Mouse (Mus musculus) c-Kit-negative CD71-positive TER-119-positive erythroid progenitor cells, embryonic 14.5 days (primary cell): ENCODE measurements around the gene Wnk4.

ENCODE experiments used
- DNase-seq: peaks from one replicate; pipeline ENCODE4 v3.0.0-alpha.2; 2013; ENCODE audit warnings: low read depth, low spot score

Gene Wnk4

DNA sequence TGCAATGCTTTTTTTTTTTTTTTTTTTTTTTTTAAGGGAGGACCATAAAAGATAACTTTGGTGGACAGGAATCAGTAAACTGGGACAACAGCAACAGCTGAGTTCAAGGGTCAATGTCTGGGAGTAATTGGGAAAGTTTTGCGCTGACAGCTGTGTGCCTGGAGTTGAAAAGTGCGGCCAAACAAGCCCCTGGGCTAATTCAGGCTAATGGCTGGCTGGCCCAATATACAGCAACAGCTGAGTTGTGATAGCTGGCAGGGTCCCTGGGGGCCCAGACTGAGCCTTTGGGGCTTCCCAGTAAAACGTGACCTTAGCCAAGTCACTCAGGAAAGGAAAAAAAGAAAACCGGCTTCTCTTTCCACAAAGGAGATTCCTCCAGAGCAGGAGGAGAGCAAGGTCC, 15.3 kb upstream of the Wnk4 start:
- no peak for DNase-seq

DNA sequence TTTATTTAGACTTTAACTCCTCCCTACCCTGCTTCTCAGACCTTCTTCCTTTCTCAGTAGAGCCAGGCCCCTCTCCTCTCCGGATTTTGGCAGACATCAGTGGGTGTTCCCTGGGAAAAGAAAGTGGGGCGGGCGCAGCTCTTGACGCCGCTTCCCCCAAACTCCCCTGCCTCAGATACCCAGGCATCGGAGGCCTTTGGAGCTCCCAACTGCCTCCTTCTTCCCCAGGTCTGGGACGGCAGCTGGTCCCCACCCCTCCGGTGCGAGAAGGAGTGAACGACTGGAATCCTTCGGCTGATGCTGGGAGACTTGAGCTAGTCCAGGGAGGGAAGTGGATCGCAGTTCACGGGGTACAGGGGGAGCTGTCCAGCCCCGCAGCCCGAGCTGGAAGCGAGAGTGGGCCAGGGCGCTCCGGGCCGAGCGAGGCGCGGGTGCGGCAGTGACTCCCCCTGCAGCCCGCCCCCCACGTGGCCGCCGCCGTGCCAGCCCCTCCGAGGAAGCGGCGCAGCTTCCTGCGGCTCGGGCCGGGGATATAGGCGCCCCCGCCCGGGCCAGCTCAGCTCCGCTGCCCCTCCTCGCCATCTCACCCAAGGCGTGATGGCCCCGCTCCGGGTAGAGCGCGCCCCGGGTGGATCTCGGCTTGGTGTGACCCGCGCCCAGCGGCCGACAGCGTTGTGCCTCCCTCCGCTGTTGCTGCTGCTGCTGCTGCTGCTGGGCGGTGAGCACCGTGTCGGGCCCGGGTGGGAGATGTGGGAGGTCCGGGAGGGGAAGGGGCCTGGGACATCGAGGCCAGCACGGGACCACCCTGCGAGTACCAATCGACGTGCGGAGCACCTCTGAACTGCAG, 14.3 kb upstream of the Wnk4 start, which contains the start of gene Ramp2:
Ramp2 (plus strand) TSS at position 174 of the 847 bp plus-strand sequence.
- no peak for DNase-seq

DNA sequence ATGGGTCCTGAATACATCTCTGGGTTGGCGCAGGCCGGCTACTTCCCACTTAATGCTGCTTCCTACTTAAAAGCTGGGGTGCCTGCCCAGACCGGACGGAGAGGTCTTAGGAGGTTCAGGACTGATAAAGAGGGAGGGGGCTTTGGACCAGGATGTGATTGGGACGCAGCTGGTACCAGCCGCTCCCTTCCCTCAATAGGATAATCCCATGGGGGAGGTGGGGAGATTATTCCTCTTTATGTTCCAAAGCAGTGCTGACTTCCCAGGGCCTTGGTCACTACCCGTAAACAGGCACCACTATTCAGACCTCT, 13.7 kb upstream of the Wnk4 start:
- no peak for DNase-seq

DNA sequence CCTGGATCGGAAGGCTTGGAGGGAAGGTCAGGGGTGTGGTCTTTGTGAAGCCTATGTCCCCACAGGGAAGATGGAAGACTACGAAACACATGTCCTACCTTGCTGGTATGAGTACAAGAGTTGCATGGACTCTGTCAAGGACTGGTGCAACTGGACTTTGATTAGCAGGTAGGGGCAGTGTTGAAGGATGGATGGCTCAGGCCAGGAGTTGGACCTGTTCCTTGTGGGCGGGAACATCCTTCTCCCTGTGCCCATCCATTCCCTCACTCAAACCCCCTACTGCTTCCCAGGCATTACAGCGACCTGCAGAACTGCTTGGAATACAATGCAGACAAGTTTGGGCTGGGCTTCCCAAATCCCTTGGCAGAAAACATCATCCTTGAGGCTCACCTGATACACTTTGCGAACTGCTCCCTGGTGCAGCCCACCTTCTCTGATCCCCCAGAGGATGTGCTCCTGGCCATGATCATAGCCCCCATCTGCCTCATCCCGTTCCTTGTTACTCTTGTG, 12.8 kb upstream of the Wnk4 start:
- DNase-seq = no peak

DNA sequence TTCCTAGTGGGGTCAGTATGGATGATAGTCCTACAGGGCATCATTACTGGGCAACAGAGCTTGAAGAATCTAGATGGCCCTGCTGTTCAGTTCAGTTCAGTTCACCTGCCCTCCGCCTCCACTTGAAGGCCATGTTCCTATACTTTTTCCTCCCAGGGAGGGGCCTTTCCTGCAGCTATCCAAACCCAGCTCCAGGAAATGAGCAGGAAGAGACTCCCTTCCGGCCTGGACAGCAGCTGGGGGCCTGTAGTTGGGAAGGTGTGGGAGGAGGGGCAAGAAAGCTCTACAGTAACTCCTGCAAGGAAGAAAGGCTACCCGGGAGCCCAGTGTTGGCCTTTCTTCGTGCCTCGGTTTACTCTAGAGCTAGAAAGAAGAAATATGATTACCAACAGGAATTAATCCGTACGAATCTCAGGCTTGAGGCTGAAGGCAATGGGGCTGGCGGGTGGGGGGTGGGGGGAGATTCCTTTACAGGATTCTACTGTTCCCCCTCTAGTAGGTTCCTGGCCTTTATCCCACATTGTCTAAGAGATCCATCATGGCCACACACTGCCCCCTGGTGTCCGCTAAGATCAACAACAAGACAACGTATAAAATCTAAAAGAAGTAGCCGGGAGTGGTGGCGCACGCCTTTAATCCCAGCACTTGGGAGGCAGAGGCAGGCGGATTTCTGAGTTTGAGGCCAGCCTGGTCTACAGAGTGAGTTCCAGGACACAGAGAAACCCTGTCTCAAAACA, 11.9 kb upstream of the Wnk4 start:
- peak; percentile 64 for DNase-seq

DNA sequence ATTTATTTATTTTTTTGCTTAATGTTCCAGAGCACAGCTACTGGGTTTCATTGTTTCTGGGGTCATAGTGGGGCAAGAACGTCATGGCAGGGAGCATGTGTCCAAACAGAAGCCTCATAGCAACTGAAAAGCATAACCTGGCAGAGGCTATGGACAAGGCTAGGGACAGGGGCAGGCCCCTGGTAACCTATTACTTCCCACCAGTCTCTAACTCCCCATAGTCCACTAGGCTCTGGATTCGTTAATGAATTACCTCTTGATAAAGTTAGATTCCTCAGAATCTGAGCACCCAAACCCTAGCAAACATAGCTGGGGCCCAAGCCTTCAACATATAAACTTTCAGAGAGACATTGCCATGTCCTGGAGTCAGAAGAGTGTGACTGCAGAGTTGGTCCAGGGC, 9.3 kb upstream of the Wnk4 start:
- no peak for DNase-seq

DNA sequence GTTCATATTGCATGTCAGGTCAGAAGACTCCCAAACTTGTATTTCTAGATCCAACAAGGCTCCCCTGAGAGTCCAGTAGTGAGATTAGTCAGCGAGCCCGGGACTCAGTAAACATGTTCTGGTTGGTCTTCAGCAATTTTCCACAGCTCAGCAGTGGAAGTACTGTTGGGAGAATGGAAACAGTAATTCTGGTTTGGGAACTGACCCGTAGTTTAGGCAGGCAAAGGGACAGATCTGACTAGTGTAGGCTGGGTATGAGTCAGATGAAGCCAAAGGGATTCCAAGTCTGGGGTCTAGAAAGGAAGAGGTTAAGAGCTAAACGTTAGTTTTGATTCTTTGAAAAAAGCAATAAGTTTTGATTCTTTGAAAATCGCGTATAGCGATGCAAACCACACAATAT, 7.4 kb upstream of the Wnk4 start:
- peak; percentile 44 for DNase-seq

DNA sequence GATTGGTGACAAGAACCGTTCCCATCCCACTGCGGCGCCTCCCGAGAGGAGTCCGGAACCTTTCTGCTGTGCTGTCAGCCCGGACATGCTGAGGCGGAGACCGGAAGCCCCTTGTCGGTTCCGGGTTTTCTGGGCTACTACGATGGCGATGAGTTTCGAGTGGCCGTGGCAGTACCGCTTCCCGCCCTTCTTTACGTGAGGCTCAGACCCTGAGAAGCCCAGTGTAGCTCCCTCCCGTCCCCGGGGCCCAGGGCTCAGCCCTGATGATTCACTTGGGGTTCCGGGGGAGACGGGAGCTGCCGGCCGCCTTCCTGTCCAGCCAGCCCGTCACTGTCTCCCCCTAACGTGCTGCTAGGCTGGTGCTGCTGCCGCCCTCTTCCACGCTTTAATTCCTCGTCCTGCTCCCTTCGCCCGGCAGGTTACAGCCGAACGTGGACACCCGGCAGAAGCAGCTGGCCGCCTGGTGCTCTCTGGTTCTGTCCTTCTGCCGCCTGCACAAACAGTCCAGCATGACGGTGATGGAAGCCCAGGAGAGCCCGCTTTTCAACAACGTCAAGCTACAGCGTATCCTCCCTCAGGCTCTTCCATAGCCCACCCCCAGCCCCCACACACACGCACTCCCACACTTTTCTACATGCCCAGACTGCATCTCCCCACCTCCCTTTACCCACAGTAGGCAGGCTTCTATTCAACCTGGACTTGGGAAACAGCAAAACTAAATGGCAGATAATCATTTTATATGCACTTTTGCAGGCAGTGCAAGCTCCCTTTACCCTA, 6.6 kb upstream of the Wnk4 start, which contains the start of gene Vps25:
Vps25 (plus strand) TSS at position 95 of the 777 bp plus-strand sequence.
- DNase-seq = peak; percentile 77

DNA sequence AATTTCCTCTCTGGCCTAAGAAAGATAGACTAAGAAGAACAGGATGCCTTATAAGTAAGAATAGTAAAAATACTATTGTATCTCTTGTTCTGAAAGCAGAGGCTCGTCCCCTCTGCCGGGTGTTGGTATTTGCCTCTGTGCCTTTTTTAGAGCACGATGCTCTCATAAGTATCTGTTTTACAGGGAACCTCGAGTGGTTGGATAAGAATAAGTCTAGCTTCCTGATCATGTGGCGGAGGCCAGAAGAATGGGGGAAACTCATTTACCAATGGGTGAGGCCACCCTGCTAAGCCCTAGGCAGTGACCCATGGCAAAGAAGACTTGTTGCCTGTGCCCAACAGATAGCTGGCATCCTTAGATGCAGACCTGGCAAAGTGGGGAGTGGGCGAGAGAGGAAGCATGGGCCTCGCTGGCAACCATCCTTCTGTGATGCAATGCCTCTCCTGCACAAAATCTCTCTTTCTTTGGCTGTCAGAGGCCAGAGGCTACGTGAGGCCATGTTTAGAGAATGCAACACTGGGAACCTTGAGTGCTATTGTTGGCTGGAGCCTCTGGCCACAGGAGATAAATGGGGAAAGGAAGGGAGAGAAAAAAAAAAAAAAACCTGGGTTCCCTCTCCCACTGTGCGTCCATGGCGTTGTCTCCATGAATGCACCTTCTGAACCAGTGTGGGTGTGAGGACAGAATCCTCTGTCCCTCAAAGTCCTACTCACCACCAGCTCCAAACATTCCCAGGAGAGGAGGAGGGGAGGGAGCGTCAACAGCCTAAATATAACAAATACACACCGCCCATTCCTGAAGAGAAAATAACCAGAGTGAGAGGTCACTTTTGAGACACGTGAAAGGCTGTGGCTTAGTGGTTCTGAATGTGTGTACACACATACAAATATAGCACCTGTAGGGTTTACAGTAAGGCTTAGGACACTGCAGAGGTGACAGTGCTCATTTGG, 4.3 kb upstream of the Wnk4 start:
- DNase-seq = no peak

DNA sequence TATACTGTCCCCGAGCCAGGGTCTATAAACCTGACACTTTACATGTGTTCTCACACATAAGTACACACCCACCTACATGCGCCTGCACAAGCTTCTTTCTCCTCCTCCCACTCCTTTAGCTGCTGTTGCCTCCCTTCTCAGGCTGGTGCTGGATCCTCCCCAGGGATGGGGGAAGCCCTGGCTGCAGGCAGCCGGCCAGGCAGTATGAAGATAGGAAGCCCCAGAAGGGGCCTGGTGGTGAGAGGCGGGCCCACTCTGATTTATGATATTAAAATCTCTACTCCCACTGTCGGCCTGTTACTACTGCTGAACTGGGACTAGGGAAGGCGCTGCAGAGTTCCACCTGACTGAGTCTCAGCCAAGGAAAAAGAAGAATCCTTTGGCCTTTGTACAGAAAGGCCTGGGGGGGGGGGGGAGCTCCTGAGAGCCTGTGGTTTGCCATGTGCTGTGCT, 1.1 kb upstream of the Wnk4 start:
- no peak for DNase-seq

DNA sequence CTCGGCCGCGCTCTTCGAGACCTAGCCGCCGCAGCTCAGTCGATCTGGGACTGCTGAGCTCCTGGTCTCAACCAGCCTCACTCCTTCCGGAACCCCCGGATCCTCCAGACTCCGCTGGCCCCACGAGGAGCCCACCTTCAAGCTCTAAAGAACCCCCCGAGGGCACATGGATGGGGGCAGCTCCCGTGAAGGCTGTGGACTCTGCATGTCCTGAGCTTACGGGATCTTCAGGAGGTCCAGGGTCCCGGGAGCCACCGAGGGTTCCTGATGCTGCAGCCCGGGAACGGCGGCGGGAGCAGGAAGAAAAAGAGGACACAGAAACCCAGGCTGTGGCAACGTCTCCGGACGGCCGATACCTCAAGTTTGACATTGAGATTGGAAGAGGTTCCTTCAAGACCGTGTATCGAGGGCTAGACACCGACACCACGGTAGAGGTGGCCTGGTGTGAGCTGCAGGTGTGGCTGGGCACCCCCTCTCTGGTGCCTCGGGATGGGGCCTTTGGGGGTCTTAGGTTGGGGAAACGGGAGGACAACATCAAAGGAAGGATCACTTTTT, 536 bp downstream of the Wnk4 start:
- no peak for DNase-seq

DNA sequence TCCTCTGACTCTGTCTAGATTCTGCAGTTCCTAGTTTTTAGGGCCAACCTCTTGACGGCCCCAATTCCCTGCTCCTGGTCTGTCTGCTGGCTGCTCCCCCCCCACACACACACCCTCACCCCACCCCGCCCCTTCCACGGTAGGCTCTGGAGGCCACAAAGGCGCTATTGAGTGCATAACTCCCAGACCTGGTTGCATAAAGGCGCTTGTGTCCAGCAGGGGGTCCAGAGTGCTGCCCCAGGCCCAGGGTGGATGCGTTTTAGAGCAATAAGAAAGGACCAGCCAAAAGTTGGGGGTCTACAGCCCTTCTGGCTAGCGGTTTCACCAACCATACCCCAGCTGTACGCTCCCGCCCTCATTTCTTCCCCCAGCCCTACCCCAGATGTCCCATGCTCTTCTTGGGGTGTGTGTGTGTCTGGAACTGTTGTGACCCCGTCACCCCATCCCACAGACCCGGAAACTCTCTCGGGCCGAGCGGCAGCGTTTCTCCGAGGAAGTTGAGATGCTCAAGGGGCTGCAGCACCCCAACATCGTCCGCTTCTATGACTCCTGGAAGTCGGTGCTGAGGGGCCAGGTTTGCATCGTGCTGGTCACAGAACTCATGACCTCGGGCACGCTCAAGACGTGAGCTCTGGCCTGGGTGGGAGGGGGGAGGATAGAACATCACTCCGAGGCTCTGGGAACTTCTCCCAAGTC, 2.1 kb downstream of the Wnk4 start:
- DNase-seq = no peak

DNA sequence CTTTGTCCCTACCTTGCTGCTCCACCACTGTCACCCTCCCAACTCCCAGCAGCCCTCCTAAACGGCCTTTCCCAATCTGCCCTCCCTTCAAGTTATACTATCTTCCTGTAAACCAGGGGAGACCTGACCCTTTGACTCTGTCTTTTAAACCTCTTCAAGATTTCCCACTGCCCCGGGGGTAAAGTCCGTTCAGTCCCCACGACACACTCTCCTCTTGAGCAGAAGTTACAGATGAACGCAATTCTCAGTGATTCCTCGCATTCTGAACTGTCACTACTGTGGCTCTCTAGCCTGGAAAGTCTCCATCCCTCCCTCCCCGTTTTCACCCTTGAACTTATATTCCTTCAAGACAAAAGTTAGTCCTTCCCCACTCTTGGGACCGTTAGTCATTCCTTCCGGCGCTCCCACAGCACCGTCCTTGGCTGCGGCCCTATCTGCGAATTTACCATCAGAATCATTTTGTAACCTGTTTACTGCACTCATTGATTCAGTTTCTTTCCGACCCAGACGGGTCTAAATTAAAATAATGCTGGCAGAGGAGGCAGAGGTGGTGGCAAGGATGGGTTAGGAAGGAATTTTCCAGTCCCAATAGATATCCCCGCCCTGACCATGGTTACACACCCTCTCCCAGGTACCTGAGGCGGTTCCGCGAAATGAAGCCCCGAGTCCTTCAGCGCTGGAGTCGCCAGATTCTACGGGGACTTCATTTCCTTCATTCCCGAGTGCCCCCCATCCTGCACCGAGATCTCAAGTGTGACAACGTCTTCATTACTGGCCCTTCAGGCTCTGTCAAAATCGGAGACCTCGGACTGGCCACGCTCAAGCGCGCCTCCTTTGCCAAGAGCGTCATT, 3.0 kb downstream of the Wnk4 start:
- no peak for DNase-seq

DNA sequence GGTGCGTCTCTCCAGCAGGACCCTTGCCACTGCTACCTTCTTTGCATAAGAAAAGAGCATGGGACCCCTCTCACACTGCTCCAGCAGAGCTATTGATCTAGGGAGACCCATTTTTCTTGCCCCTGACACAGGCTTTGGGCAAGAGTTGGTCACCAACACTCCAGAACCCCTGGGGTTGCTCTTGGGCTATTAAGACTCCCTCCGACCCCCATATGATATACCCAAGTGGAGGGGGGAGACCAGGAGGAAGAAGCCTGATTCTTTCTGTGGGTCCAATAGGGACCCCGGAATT, 3.6 kb downstream of the Wnk4 start:
- DNase-seq = no peak

DNA sequence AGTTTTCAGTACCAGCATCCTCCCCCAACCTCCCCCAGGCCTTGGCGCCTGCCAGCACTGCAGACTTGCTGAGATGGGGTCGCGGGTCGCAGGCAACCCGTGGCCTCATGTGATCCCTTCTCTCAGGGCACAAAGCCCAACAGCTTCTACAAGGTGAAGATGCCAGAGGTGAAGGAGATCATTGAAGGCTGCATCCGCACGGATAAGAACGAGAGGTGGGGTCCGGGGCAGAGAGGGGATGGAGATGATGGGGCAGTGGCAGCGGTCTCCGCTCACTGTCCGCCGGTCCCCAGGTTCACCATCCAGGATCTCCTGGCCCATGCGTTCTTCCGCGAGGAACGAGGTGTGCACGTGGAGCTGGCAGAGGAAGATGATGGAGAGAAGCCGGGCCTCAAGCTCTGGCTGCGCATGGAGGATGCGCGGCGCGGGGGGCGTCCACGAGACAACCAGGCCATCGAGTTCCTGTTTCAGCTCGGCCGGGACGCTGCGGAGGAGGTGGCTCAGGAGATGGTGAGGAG, 4.6 kb downstream of the Wnk4 start:
- no peak for DNase-seq

DNA sequence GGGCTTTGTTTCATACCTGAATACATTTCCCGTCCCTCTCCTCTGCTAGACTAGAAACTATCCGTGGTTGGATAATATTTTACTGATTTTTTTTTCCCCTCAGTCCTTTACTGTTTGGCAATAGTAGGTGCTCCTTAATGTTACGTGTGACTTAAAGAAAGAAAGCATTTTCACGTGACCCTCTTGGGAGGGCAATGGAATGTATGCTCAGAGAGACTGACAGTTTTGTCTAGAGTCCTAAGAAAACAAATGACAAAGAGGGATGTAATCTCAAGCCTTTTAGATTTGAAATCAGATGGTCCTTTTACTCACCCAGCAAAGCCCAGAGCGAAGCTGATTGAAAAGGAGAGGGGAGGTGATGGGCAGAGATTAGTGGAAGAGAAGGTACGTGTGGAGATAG, 5.5 kb downstream of the Wnk4 start:
- DNase-seq = no peak

DNA sequence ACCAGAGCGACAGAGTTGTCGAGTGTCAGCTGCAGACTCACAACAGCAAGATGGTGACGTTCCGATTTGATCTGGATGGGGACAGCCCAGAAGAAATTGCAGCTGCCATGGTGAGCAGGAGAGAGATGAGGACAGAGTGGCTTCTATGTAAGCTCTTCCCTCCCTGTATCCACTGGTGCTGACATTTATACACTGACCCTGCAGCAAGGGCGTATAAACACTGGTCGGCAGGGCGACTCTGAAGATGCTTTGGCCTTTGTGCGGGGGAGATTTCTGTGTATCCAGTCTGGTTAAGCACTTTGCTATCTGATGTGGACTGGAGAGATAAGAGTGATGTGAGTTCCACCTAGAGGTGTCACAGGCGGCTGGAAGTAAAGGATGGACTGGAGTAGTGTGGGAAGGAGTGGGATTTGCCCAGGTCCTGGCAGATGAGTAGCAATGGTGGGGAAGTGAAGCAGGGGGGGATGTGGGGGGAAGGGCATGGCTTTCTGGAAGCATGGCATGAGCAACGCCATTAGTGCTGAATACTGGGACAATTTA, 9.3 kb downstream of the Wnk4 start:
- DNase-seq = no peak

DNA sequence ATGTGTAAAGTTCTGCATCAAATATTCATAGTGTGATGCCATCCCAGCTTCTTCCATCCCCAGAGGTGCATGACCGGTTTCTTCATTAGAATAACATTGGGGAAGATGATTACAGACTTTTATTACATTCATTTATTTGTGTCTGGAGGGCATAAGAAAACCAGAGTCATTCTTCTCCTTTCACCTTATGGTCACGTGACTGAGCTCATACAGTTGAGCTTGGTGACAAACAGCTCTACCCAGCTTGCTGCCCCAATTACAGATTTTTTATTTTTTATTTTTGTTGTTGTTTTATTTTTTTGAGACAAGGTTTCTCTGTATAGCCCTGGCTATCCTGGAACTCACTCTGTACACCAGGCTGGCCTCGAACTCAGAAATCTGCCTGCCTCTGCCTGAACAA, 12.1 kb downstream of the Wnk4 start:
- no peak for DNase-seq

DNA sequence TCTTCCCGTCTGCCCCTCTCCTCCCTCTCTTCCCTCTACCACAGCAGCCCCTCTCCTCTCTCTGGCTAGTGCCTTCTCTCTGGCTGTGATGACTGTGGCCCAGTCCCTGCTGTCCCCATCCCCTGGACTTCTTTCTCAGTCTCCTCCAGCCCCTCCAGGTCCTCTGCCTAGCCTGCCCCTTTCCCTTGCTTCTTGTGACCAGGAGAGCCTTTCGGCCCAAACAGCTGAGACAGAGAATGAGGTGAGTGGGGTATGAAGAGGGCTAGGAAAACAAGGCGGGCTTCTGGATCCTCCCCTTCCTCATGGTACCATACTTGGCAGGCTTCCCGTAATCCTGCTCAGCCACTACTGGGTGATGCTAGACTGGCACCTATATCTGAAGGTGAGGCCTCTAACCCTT, 14.9 kb downstream of the Wnk4 start:
- DNase-seq = no peak
